Mouse (Mus musculus) stomach, embryonic 14.5 days (tissue): ENCODE results near the gene Anxa8. TPM values are rescaled to one million over a fixed set of nuclear protein-coding genes. Genes with fewer than 3 reads are reported as not detected.

Source experiments
- ATAC-seq: fragments of 200-750 bp; cut with Nextera tagmentation; 2 replicates; pipeline ENCODE4 v1.8.0; 2017; ENCODE audit warnings: low read depth, moderate TSS enrichment; ENCODE audit not compliant: insufficient number of reproducible peaks, insufficient read depth, low FRiP score
- H3K27ac ChIP-seq: fragments of 300-500 bp; sonication (generic); 2 replicates; pipeline ENCODE4 v1.5.1; 2014; ENCODE audit warnings: mild to moderate bottlenecking, low read length, moderate library complexity, mixed read lengths
- H3K27me3 ChIP-seq: fragments of 300-500 bp; sonication (generic); 2 replicates; pipeline ENCODE4 v1.6.1; 2014; ENCODE audit warnings: low read length, control low read depth, mixed read lengths; ENCODE audit not compliant: control insufficient read depth, insufficient read depth
- H3K36me3 ChIP-seq: fragments of 300-500 bp; sonication (generic); 2 replicates; pipeline ENCODE4 v1.6.1; 2014; ENCODE audit warnings: mild to moderate bottlenecking, control low read depth, low read length, moderate library complexity, mixed read lengths; ENCODE audit not compliant: control insufficient read depth, insufficient read depth
- H3K4me1 ChIP-seq: fragments of 300-500 bp; sonication (generic); 2 replicates; pipeline ENCODE4 v1.6.1; 2014; ENCODE audit warnings: low read length, control low read depth, mixed read lengths; ENCODE audit not compliant: control insufficient read depth, insufficient read depth
- H3K4me2 ChIP-seq: fragments of 300-500 bp; sonication (generic); replicated peaks from 2 replicates; pipeline ENCODE4 v1.6.1; 2014; ENCODE audit warnings: low read depth, low read length, control low read depth
- H3K4me3 ChIP-seq: fragments of 300-500 bp; sonication (generic); 2 replicates; pipeline ENCODE4 v1.5.1; 2014; ENCODE audit warnings: low read depth, low read length, control low read depth
- H3K9ac ChIP-seq: fragments of 300-500 bp; sonication (generic); replicated peaks from 2 replicates; pipeline ENCODE4 v1.6.1; 2014; ENCODE audit warnings: low read depth, mild to moderate bottlenecking, control low read depth, low read length, moderate library complexity, mixed read lengths
- H3K9me3 ChIP-seq: fragments of 300-500 bp; sonication (generic); 2 replicates; pipeline ENCODE4 v1.6.1; 2016; ENCODE audit warnings: low read depth, low read length, control low read depth; ENCODE audit not compliant: control insufficient read depth
- WGBS: fragments of 180-500 bp; shearing (Covaris S2); extraction: QIAGEN DNeasy Blood & Tissue Kit; methylation state at CpG from one replicate; pipeline ENCODE4 v1.1.7; 2014; 5-methylcytosine and 5-hydroxymethylcytosine counted together
- polyA plus RNA-seq: library from polyadenylated mRNA; unstranded; fragments of >200 nt; fragmentation: Nextera tagmentation; extraction: Ambion mirVana; gene quantifications from 2 replicates; pipeline ENCODE4 v1.2.1, GENCODE M21; 2014

The Anxa8 gene
- 50.6 and 54.0 TPM in 2 replicates for polyA plus RNA-seq

- H3K9me3 ChIP-seq, result no peaks in the 10 kb centered on the region
- peak within 1 kb of the TSS; percentile 9 for H3K4me3 ChIP-seq
- 34% methylated on average over 4 of the region's 4 CpGs for WGBS
- H3K36me3 ChIP-seq, result no peaks in the 10 kb centered on the region
- H3K27ac ChIP-seq, result no peak within 1 kb of the TSS; the same call in 1 of the 2 replicates
- no peaks in the 10 kb centered on the region for H3K27me3 ChIP-seq
- no peaks in the 10 kb centered on the region for H3K4me1 ChIP-seq
- peak within 1 kb of the TSS; percentile 23; the same call in 1 of the 2 replicates for H3K4me2 ChIP-seq
- no peak within 1 kb of the TSS for H3K9ac ChIP-seq
- ATAC-seq, result peak; percentile 73
Measured at GRCm38 (mm10) chr14:34085731-34086130, at the start of gene Anxa8. TSS of gene Anxa8 (plus strand) at chr14:34085981.

DNA sequence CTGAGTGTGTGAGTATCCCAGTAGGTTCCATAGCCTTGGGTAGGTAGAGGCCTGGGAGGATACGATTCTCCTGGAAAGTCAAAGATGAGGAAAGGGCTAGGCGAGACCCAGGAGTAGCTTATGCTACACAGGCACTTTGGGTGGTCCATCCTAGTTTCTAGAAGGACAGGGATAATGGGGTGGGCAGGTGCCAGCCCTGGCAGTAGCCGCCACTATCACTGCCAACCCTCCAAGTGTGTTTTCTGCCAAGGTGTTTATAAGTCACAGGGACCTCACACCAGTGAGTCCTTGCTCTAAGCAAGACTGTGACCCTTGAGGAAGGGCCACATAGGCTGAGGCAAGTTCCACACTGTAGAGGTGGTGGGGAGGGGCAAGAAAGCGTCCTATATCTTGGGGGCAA, 44.5 kb upstream of the Anxa8 start:
- no peaks in the 10 kb centered on the region for H3K4me1 ChIP-seq
- no peak for ATAC-seq
- H3K9me3 ChIP-seq, result no peaks in the 10 kb centered on the region
- WGBS, result 82% methylated on average over 4 of the region's 4 CpGs
- H3K27me3 ChIP-seq, result no peaks in the 10 kb centered on the region
- H3K4me2 ChIP-seq, result no peak overlapping the region
- H3K36me3 ChIP-seq, result no peaks in the 10 kb centered on the region
- no peak overlapping the region for H3K27ac ChIP-seq
- no peak overlapping the region for H3K9ac ChIP-seq
- no peak overlapping the region for H3K4me3 ChIP-seq

DNA sequence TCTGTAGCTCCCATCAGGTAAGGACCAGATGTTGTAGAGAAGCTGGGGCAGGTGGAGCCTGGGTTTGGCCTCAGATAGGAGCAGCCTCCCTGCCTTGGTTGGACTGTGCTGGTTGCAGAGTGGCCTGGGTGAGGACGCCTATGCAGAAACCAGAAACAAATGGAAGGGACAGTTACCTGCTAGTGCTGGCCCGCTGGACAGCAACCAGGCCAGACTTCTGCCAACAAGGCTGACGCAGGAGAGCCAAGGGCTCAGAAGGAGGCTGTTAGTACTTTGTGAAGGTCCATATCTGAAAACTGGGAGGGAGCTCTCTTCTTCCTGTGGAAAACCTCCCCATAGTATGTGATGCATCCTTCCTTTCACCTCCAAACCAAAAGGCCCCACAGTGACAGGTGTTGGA, 42.4 kb upstream of the Anxa8 start:
- Histone ChIP-seq H3K4me3 (no peak overlapping the region), H3K9ac (no peak overlapping the region), H3K27ac (no peak overlapping the region), H3K36me3 (no peaks in the 10 kb centered on the region), H3K9me3 (no peaks in the 10 kb centered on the region), H3K27me3 (no peaks in the 10 kb centered on the region), H3K4me1 (no peaks in the 10 kb centered on the region), H3K4me2 (no peak overlapping the region)
- 64% methylated on average over 3 of the region's 3 CpGs for WGBS
- ATAC-seq, result no peak

GRCm38 (mm10) chr14:34050101-34050779, 35.5 kb upstream of the Anxa8 start:
- H3K4me2 ChIP-seq, result no peak overlapping the region
- no peak overlapping the region for H3K27ac ChIP-seq
- H3K4me3 ChIP-seq, result no peak overlapping the region
- WGBS, result 81% methylated on average over 5 of the region's 5 CpGs
- no peak for ATAC-seq
- no peaks in the 10 kb centered on the region for H3K36me3 ChIP-seq
- H3K9me3 ChIP-seq, result no peaks in the 10 kb centered on the region
- no peaks in the 10 kb centered on the region for H3K27me3 ChIP-seq
- no peaks in the 10 kb centered on the region for H3K4me1 ChIP-seq
- no peak overlapping the region for H3K9ac ChIP-seq

DNA sequence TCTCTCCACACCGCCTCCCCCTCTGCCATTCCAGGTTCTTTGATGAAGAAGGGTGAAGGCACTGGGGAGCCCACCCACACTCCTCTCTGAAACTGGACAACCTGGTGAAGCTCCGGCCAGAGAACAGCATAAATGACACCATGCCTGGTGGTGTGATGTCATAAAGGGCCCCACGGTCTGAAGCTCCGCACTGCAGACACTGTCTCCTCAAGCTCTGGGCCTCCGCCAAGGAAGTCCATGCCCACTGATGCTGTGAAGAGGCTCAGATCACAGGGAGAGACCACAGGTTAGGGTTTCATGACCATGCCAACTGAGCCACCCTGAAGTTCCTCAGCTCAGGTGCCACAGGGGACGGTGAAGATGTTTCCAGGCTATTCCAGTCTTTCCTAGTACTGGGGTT, 33.3 kb upstream of the Anxa8 start, which contains the start of gene Antxrl:
TSS of gene Antxrl (plus strand) at position 192 of the 400 bp plus-strand sequence.
- Histone ChIP-seq H3K36me3 (no peaks in the 10 kb centered on the region), H3K27ac (no peak within 1 kb of the TSS), H3K9ac (no peak within 1 kb of the TSS), H3K9me3 (no peaks in the 10 kb centered on the region), H3K27me3 (no peaks in the 10 kb centered on the region), H3K4me1 (no peaks in the 10 kb centered on the region), H3K4me2 (no peak within 1 kb of the TSS), H3K4me3 (no peak within 1 kb of the TSS)
- WGBS, result 89% methylated on average over 6 of the region's 6 CpGs
- ATAC-seq, result no peak

DNA sequence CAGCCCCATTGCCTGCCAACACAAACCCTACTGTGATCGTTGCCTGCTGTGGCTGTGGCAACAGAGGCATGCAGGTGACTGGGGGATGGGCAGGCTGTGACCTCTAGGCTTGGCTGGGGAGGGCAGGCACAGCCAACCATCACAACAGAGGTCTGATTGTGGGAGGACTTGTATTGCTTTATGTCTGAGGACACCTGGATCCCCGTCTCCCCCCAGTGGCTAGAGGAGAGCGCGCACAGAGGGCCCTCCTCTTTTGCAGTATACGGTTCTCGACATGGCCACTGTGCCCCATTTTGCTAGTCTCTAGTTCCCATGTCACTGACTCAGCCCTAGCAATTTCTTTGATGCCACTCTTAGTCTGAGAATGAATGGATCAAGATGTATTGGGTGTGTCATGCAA, 14.1 kb upstream of the Anxa8 start:
- 57% methylated on average over 6 of the region's 6 CpGs for WGBS
- Histone ChIP-seq H3K36me3 (no peaks in the 10 kb centered on the region), H3K27ac (no peak overlapping the region), H3K4me3 (no peak overlapping the region), H3K4me2 (no peak overlapping the region), H3K9me3 (no peaks in the 10 kb centered on the region), H3K9ac (no peak overlapping the region), H3K4me1 (no peaks in the 10 kb centered on the region), H3K27me3 (no peaks in the 10 kb centered on the region)
- no peak for ATAC-seq

GRCm38 (mm10) chr14:34075346-34075745, 10.4 kb upstream of the Anxa8 start:
- no peak overlapping the region for H3K9ac ChIP-seq
- no peak overlapping the region for H3K4me2 ChIP-seq
- no peaks in the 10 kb centered on the region for H3K36me3 ChIP-seq
- no peaks in the 10 kb centered on the region for H3K27me3 ChIP-seq
- no peaks in the 10 kb centered on the region for H3K9me3 ChIP-seq
- no peak overlapping the region for H3K4me3 ChIP-seq
- H3K4me1 ChIP-seq, result no peaks in the 10 kb centered on the region
- ATAC-seq, result no peak
- H3K27ac ChIP-seq, result no peak overlapping the region
- 44% methylated on average over 4 of the region's 4 CpGs for WGBS

DNA sequence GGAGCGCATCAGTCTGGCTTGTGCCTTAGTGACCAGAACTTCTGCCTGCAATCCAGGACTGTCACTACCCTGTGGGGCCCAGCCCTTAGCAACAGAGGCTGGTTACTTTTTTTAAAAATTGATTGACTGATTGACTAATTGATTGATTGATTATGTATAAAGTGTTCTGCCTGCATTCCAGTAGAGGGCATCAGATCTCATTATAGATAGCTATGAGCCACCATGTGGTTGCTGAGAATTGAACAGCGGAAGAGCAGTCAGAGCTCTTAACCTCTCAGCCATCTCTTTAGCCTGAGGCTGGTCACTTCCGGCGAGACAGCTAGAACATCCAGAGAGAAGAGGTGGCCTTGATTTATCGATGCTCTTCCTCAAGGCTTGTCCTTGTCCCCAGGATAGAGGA, 8.6 kb upstream of the Anxa8 start:
- H3K4me2 ChIP-seq, result no peak overlapping the region
- H3K4me3 ChIP-seq, result no peak overlapping the region
- no peaks in the 10 kb centered on the region for H3K4me1 ChIP-seq
- 70% methylated on average over 5 of the region's 5 CpGs for WGBS
- no peaks in the 10 kb centered on the region for H3K27me3 ChIP-seq
- no peak for ATAC-seq
- no peak overlapping the region for H3K27ac ChIP-seq
- H3K36me3 ChIP-seq, result no peaks in the 10 kb centered on the region
- H3K9ac ChIP-seq, result no peak overlapping the region
- no peaks in the 10 kb centered on the region for H3K9me3 ChIP-seq

DNA sequence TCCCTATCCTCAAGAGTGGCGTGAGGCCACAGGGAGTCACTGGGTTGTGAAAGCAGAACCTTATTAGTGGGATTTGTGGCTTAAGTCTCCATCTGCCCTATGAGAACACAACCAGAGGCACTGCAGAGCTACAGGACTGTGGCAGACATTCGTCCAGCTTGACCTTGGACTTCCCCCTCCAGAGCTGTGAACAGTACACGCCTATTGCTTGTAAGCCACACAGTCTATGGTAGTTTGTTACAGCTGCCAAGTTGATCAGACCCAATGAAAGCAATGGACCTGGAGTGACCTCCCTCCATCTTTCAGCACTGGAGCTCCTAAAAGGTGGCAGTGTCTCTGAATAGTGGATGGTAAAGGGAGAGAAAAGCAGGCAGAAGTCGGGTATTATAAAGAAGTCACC, 7.5 kb upstream of the Anxa8 start:
- WGBS, result 81% methylated on average over 4 of the region's 4 CpGs
- Histone ChIP-seq H3K4me2 (no peak overlapping the region), H3K4me1 (no peaks in the 10 kb centered on the region), H3K4me3 (no peak overlapping the region), H3K9ac (no peak overlapping the region), H3K36me3 (no peaks in the 10 kb centered on the region), H3K9me3 (no peaks in the 10 kb centered on the region), H3K27me3 (no peaks in the 10 kb centered on the region), H3K27ac (no peak overlapping the region)
- no peak for ATAC-seq
